Mouse (Mus musculus): ENCODE data around the gene Sidt1. TPM values are rescaled to one million over a fixed set of nuclear protein-coding genes. Genes with fewer than 3 reads are reported as not detected.

Gene Sidt1
- polyA plus RNA-seq, 1 experiment from 2014 or later: 0.89 TPM

DNA sequence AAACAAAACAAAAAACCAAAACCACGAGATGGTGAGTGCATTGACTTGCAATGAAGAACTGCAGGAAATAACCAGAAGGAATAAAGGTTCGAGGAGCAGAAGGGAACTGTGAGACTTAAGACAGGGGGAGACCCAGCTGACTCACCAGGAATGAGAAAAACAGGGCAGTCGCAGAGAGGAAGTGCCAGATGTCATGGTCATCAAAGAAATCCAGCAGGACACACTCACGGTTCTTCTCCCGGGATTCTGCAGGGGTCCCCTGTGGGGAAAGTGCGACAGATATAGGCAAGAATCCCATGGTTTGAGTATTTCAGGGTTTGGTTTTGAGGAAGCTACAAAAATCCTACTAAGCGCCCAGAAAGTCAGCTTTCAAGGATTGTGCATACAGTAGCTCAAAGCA is 89.7 kb downstream of the Sidt1 start:
- WGBS: 63% methylated on average over 7 of the region's 7 CpGs
- H3K4me3 ChIP-seq (ENCODE audit: low read length): no peak overlapping the region
- no peak for ATAC-seq (ENCODE audit: low FRiP score, low TSS enrichment)

DNA sequence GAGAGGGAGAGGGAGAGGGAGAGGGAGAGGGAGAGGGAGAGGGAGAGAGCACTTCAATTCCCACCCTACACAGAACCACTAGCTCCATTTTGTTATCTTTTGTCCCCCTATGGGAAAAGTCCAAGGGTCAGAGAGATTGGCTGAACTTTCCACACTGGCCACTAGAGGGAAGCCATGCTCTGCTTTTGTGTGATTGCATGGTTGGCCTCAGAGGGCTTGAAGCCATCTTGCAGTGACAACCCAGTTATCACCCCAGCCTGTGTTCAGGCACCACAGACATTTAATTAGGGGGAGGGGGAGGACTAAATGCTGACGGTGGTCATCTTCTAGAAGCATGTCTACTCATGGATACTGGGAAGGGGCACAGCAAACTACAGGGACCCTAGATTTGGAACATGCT is 90.4 kb downstream of the Sidt1 start:
- Histone ChIP-seq H3K9ac (ENCODE audit: low read depth, low read length) (no peak overlapping the region), H3K27me3 (ENCODE audit: control insufficient read depth, insufficient read depth, low read length) (no peaks in the 10 kb centered on the region), H3K9me3 (ENCODE audit: control insufficient read depth, low read length) (no peaks in the 10 kb centered on the region), H3K4me1 (ENCODE audit: control insufficient read depth, insufficient read depth, low read length) (no peaks in the 10 kb centered on the region), H3K4me2 (replicated peaks; ENCODE audit: low read depth, low read length) (no peak overlapping the region), H3K27ac (ENCODE audit: low read depth, low read length) (no peak overlapping the region), H3K36me3 (ENCODE audit: control insufficient read depth, insufficient read depth, low read length) (no peaks in the 10 kb centered on the region), H3K4me3 (ENCODE audit: low read length) (no peak overlapping the region)
- 0% methylated on average over 1 of the region's 1 CpGs for WGBS
- peak; percentile 71 for ATAC-seq (ENCODE audit: low FRiP score, low TSS enrichment)

More for the DNA sequence above, 89.7 kb downstream of the Sidt1 start:
- Histone ChIP-seq H3K36me3 (ENCODE audit: control insufficient read depth, insufficient read depth, low read length) (no peaks in the 10 kb centered on the region), H3K4me1 (ENCODE audit: control insufficient read depth, insufficient read depth, low read length) (no peaks in the 10 kb centered on the region), H3K9me3 (ENCODE audit: control insufficient read depth, low read length) (no peaks in the 10 kb centered on the region), H3K4me2 (replicated peaks; ENCODE audit: low read depth, low read length) (no peak overlapping the region), H3K9ac (ENCODE audit: low read depth, low read length) (no peak overlapping the region), H3K27me3 (ENCODE audit: control insufficient read depth, insufficient read depth, low read length) (no peaks in the 10 kb centered on the region), H3K27ac (ENCODE audit: low read depth, low read length) (no peak overlapping the region)

GRCm38 (mm10) chr16:44240406-44240805 is 92.6 kb downstream of the Sidt1 start:
- H3K4me1 ChIP-seq (ENCODE audit: control insufficient read depth, insufficient read depth, low read length): no peaks in the 10 kb centered on the region
- no peak for ATAC-seq (ENCODE audit: low FRiP score, low TSS enrichment)
- no peak overlapping the region for H3K27ac ChIP-seq (ENCODE audit: low read depth, low read length)
- no peak overlapping the region for H3K9ac ChIP-seq (ENCODE audit: low read depth, low read length)
- 62% methylated on average over 8 of the region's 8 CpGs for WGBS
- no peaks in the 10 kb centered on the region for H3K36me3 ChIP-seq (ENCODE audit: control insufficient read depth, insufficient read depth, low read length)
- no peaks in the 10 kb centered on the region for H3K27me3 ChIP-seq (ENCODE audit: control insufficient read depth, insufficient read depth, low read length)
- no peak overlapping the region for H3K4me3 ChIP-seq (ENCODE audit: low read length)
- H3K9me3 ChIP-seq (ENCODE audit: control insufficient read depth, low read length): no peaks in the 10 kb centered on the region
- no peak overlapping the region for H3K4me2 ChIP-seq (replicated peaks; ENCODE audit: low read depth, low read length)

DNA sequence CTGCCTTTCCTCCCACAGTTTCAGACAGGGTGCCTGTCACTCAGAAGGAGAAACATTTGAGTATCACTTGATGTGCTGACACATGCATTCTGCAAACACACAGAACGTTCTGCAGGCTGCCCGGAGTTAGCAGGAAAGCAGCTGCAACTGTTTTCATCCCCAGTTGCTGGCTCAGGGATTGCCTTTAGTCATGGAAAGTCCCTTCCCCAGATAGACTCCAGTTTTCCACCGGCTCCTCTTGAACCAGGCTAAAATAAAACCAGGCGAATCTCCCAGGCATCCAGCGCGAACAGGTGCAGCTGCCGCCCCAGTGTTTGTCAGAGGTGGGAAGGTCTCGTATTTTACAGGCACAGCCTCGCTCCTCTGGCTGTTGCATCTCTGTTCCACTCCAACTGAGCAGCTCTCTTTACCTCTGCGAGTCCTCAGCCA is 94.1 kb downstream of the Sidt1 start:
- no peak overlapping the region for H3K4me3 ChIP-seq (ENCODE audit: low read length)
- H3K4me2 ChIP-seq (replicated peaks; ENCODE audit: low read depth, low read length): no peak overlapping the region
- H3K9me3 ChIP-seq (ENCODE audit: control insufficient read depth, low read length): no peaks in the 10 kb centered on the region
- WGBS: 54% methylated on average over 10 of the region's 10 CpGs
- no peak overlapping the region for H3K9ac ChIP-seq (ENCODE audit: low read depth, low read length)
- no peaks in the 10 kb centered on the region for H3K27me3 ChIP-seq (ENCODE audit: control insufficient read depth, insufficient read depth, low read length)
- no peak overlapping the region for H3K27ac ChIP-seq (ENCODE audit: low read depth, low read length)
- no peaks in the 10 kb centered on the region for H3K4me1 ChIP-seq (ENCODE audit: control insufficient read depth, insufficient read depth, low read length)
- H3K36me3 ChIP-seq (ENCODE audit: control insufficient read depth, insufficient read depth, low read length): no peaks in the 10 kb centered on the region
- ATAC-seq (ENCODE audit: low FRiP score, low TSS enrichment): no peak

DNA sequence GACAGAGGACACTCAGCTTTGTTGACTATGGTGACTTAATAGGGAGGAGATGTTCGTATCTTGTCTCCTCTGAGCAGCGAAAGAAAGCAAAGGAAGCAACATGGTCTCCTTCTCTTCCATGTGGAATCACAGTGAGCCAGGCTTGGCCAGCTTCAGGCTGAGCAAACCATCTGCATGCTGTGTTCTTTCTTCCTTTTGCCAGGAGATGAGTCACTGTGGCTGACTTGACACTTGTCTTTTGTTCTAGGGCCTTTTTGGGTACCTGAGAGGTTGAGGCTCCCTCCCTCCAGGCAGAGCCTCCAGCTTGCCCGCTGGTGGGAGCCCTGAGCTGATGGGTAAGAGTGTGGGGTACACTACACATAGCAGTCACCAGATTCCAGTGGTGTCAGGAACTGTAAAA is 95.2 kb downstream of the Sidt1 start:
- H3K27me3 ChIP-seq (ENCODE audit: control insufficient read depth, insufficient read depth, low read length): no peaks in the 10 kb centered on the region
- H3K27ac ChIP-seq (ENCODE audit: low read depth, low read length): no peak overlapping the region
- H3K4me2 ChIP-seq (replicated peaks; ENCODE audit: low read depth, low read length): no peak overlapping the region
- H3K36me3 ChIP-seq (ENCODE audit: control insufficient read depth, insufficient read depth, low read length): no peaks in the 10 kb centered on the region
- H3K4me1 ChIP-seq (ENCODE audit: control insufficient read depth, insufficient read depth, low read length): no peaks in the 10 kb centered on the region
- ATAC-seq (ENCODE audit: low FRiP score, low TSS enrichment): no peak
- no peaks in the 10 kb centered on the region for H3K9me3 ChIP-seq (ENCODE audit: control insufficient read depth, low read length)
- no peak overlapping the region for H3K4me3 ChIP-seq (ENCODE audit: low read length)
- 82% methylated on average over 3 of the region's 3 CpGs for WGBS
- no peak overlapping the region for H3K9ac ChIP-seq (ENCODE audit: low read depth, low read length)

- ATAC-seq (ENCODE audit: low FRiP score, low TSS enrichment): no peak
- Histone ChIP-seq H3K27me3 (ENCODE audit: control insufficient read depth, insufficient read depth, low read length) (no peaks in the 10 kb centered on the region), H3K9me3 (ENCODE audit: control insufficient read depth, low read length) (no peaks in the 10 kb centered on the region), H3K4me2 (replicated peaks; ENCODE audit: low read depth, low read length) (no peak overlapping the region), H3K4me3 (ENCODE audit: low read length) (no peak overlapping the region), H3K36me3 (ENCODE audit: control insufficient read depth, insufficient read depth, low read length) (no peaks in the 10 kb centered on the region), H3K9ac (ENCODE audit: low read depth, low read length) (no peak overlapping the region), H3K4me1 (ENCODE audit: control insufficient read depth, insufficient read depth, low read length) (no peaks in the 10 kb centered on the region), H3K27ac (ENCODE audit: low read depth, low read length) (no peak overlapping the region)
- WGBS: 86% methylated on average over 7 of the region's 7 CpGs
These were observed 100.0 kb downstream of the Sidt1 start for GRCm38 (mm10) chr16:44233019-44233418.

- Histone ChIP-seq H3K4me2 (replicated peaks; ENCODE audit: low read depth, low read length) (no peak overlapping the region), H3K27ac (ENCODE audit: low read depth, low read length) (no peak overlapping the region), H3K4me3 (ENCODE audit: low read length) (no peak overlapping the region), H3K36me3 (ENCODE audit: control insufficient read depth, insufficient read depth, low read length) (no peaks in the 10 kb centered on the region), H3K4me1 (ENCODE audit: control insufficient read depth, insufficient read depth, low read length) (no peaks in the 10 kb centered on the region), H3K9me3 (ENCODE audit: control insufficient read depth, low read length) (no peaks in the 10 kb centered on the region), H3K27me3 (ENCODE audit: control insufficient read depth, insufficient read depth, low read length) (no peaks in the 10 kb centered on the region), H3K9ac (ENCODE audit: low read depth, low read length) (no peak overlapping the region)
- 84% methylated on average over 13 of the region's 13 CpGs for WGBS
- ATAC-seq (ENCODE audit: low FRiP score, low TSS enrichment): no peak
These were observed 106.2 kb downstream of the Sidt1 start for GRCm38 (mm10) chr16:44226706-44227291.

DNA sequence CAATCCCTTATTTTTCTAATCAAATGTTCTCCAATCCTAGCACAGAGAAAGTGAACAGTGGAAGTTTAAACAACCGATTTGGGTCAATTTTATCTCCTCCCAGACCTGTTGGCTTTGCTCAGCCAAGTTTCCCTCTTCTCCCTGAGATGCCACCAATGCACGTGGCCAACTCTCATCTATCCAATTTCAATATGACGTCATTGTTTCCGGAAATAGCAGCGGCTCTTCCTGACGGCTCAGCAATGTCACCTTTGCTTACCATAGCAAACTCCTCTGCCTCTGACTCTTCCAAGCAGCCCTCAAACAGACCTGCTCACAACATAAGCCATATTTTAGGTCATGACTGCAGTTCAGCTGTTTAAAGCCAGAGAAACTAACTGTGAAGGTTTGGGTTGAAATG is 111.5 kb downstream of the Sidt1 start:
- 82% methylated on average over 6 of the region's 6 CpGs for WGBS
- Histone ChIP-seq H3K9ac (ENCODE audit: low read depth, low read length) (no peak overlapping the region), H3K4me2 (replicated peaks; ENCODE audit: low read depth, low read length) (no peak overlapping the region), H3K27me3 (ENCODE audit: control insufficient read depth, insufficient read depth, low read length) (no peaks in the 10 kb centered on the region), H3K27ac (ENCODE audit: low read depth, low read length) (no peak overlapping the region), H3K4me3 (ENCODE audit: low read length) (no peak overlapping the region), H3K9me3 (ENCODE audit: control insufficient read depth, low read length) (no peaks in the 10 kb centered on the region), H3K36me3 (ENCODE audit: control insufficient read depth, insufficient read depth, low read length) (peaks cover 36% of the 10 kb centered on the region), H3K4me1 (ENCODE audit: control insufficient read depth, insufficient read depth, low read length) (no peaks in the 10 kb centered on the region)
- ATAC-seq (ENCODE audit: low FRiP score, low TSS enrichment): no peak

DNA sequence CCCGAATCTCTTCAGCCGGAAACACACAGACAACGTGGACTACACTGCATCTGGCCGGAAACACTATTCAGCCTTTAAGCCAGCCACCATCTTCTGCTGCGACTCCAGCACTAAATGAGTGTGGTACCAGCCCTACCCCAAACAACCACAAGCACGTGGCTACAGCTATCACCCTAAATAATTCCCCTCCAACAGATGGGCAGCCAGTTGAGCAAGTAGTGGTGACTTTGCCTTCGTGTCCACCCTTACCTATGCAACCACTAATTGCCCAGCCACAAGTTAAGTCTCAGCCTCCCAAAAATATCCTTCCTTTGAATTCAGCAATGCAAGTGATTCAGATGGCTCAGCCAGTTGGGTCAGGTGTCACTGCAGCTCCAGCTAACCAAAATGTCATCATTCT is 116.6 kb downstream of the Sidt1 start:
- Histone ChIP-seq H3K9ac (ENCODE audit: low read depth, low read length) (no peak overlapping the region), H3K4me1 (ENCODE audit: control insufficient read depth, insufficient read depth, low read length) (no peaks in the 10 kb centered on the region), H3K27me3 (ENCODE audit: control insufficient read depth, insufficient read depth, low read length) (no peaks in the 10 kb centered on the region), H3K36me3 (ENCODE audit: control insufficient read depth, insufficient read depth, low read length) (peaks cover 66% of the 10 kb centered on the region), H3K27ac (ENCODE audit: low read depth, low read length) (no peak overlapping the region), H3K4me3 (ENCODE audit: low read length) (no peak overlapping the region), H3K4me2 (replicated peaks; ENCODE audit: low read depth, low read length) (no peak overlapping the region), H3K9me3 (ENCODE audit: control insufficient read depth, low read length) (no peaks in the 10 kb centered on the region)
- no peak for ATAC-seq (ENCODE audit: low FRiP score, low TSS enrichment)
- WGBS: 94% methylated on average over 7 of the region's 7 CpGs
